Comparison of ENCODE assay signal across 24 mouse cellular contexts in genomic region chr8:105529271-105529670, GRCm38 (mm10). TPM values are rescaled to one million over a fixed set of nuclear protein-coding genes. Genes with fewer than 3 reads are reported as not detected.
DNase-seq lines count a peak whose midpoint lies in the region; ATAC-seq and TF ChIP-seq lines count a peak whose summit lies in the region.
"Had no signal": no experiment of that assay in that cellular context is flagged by ENCODE, and none has a peak within 500 bp of the region (broad histone marks: within the 10 kb centered on the region; RNA-seq: fewer than 3 reads in every experiment).

No protein-coding gene starts in this region.

- no peaks in the 10 kb centered on the region for H3K9me3 ChIP-seq in kidney, postnatal 0 days (replicated peaks; ENCODE audit: low read length)
- no peaks in the 10 kb centered on the region for H3K9me3 ChIP-seq in midbrain, embryonic 14.5 days (ENCODE audit: control insufficient read depth, low read length)
- H3K9me3 ChIP-seq in embryonic facial prominence, embryonic 10.5 days = no peaks in the 10 kb centered on the region
- H3K9me3 ChIP-seq: G1E; heart, embryonic 13.5 days; hindbrain, embryonic 13.5 days; midbrain, embryonic 13.5 days; neural tube, embryonic 13.5 days; stomach, embryonic 15.5 days had no signal

- 42% methylated on average over 3 of the region's 3 CpGs for WGBS in kidney, postnatal 0 days
- 85% methylated on average over 3 of the region's 3 CpGs for WGBS in midbrain, embryonic 14.5 days
- 91% methylated on average over 3 of the region's 3 CpGs for WGBS in embryonic facial prominence, embryonic 10.5 days

- 0 out of 2 replicates have a peak overlapping the region, but pooled peaks have one; percentile 6 for H3K27ac ChIP-seq in kidney, postnatal 0 days
- H3K27ac ChIP-seq in midbrain, embryonic 14.5 days (replicated peaks; ENCODE audit: low read depth, low read length) = no peak overlapping the region
- H3K27ac ChIP-seq in embryonic facial prominence, embryonic 10.5 days (replicated peaks) = no peak overlapping the region
- H3K27ac ChIP-seq: heart, embryonic 13.5 days; hindbrain, embryonic 13.5 days; midbrain, embryonic 13.5 days; neural tube, embryonic 13.5 days; stomach, embryonic 15.5 days had no signal

- no peaks in the 10 kb centered on the region for H3K27me3 ChIP-seq in kidney, postnatal 0 days (ENCODE audit: insufficient read depth, low read length)
- H3K27me3 ChIP-seq in midbrain, embryonic 14.5 days (ENCODE audit: control insufficient read depth, insufficient read depth, low read length) = no peaks in the 10 kb centered on the region
- no peaks in the 10 kb centered on the region for H3K27me3 ChIP-seq in embryonic facial prominence, embryonic 10.5 days (replicated peaks; ENCODE audit: low read depth, poor library complexity, severe bottlenecking)
- H3K27me3 ChIP-seq: heart, embryonic 13.5 days; hindbrain, embryonic 13.5 days; midbrain, embryonic 13.5 days; neural tube, embryonic 13.5 days; stomach, embryonic 15.5 days had no signal

- DNase-seq in adrenal gland, postnatal 10 days = peak; percentile 52
- DNase-seq in adrenal gland, adult 18-20 months (ENCODE audit: low spot score in 2 of 2) = no peak
- DNase-seq in kidney, adult 11 months = peak; percentile 39
- no peak for DNase-seq in kidney, adult 18-20 months
- peak; percentile 48 for DNase-seq in NIH3T3 (ENCODE audit: low read depth)
- DNase-seq in kidney, postnatal 0 days (ENCODE audit: low spot score) = peak; percentile 57
- no peak for DNase-seq in midbrain, embryonic 14.5 days
- no peak for DNase-seq in embryonic facial prominence, embryonic 10.5 days (ENCODE audit: low spot score)
- DNase-seq: cerebellum, adult 11-12 months; cerebellum, postnatal 14 days; layer of hippocampus, postnatal 36 days; right cerebral cortex, postnatal 25 days; thymus, adult 18-20 months; thymus, postnatal 4 days had no signal

- no peak overlapping the region for H3K9ac ChIP-seq in kidney, postnatal 0 days (ENCODE audit: low read depth, low read length)
- H3K9ac ChIP-seq in midbrain, embryonic 14.5 days (replicated peaks; ENCODE audit: low read length) = no peak overlapping the region
- H3K9ac ChIP-seq: heart, embryonic 13.5 days; midbrain, embryonic 13.5 days; neural tube, embryonic 13.5 days; stomach, embryonic 15.5 days had no signal

- H3K4me2 ChIP-seq in kidney, postnatal 0 days (ENCODE audit: low read length) = no peak overlapping the region
- no peak overlapping the region for H3K4me2 ChIP-seq in midbrain, embryonic 14.5 days (ENCODE audit: low read length)
- H3K4me2 ChIP-seq: heart, embryonic 13.5 days; hindbrain, embryonic 13.5 days; midbrain, embryonic 13.5 days; neural tube, embryonic 13.5 days; stomach, embryonic 15.5 days had no signal

- no peak for ATAC-seq in kidney, postnatal 0 days (replicated peaks; ENCODE audit: low FRiP score, low read depth)
- no peak for ATAC-seq in midbrain, embryonic 14.5 days (ENCODE audit: low FRiP score, low TSS enrichment)
- ATAC-seq: lung, postnatal 0 days; midbrain, embryonic 13.5 days had no signal

- no peak overlapping the region for H3K4me3 ChIP-seq in kidney, postnatal 0 days (replicated peaks; ENCODE audit: low read depth, low read length)
- H3K4me3 ChIP-seq in midbrain, embryonic 14.5 days (replicated peaks; ENCODE audit: low read depth, low read length) = no peak overlapping the region
- no peak overlapping the region for H3K4me3 ChIP-seq in embryonic facial prominence, embryonic 10.5 days
- H3K4me3 ChIP-seq: heart, embryonic 13.5 days; hindbrain, embryonic 13.5 days; midbrain, embryonic 13.5 days; neural tube, embryonic 13.5 days; stomach, embryonic 15.5 days had no signal

- peaks cover 13% of the 10 kb centered on the region; the same call in 1 of the 2 replicates for H3K36me3 ChIP-seq in kidney, postnatal 0 days (ENCODE audit: insufficient read depth, low read length)
- H3K36me3 ChIP-seq in midbrain, embryonic 14.5 days (ENCODE audit: control insufficient read depth, insufficient read depth, low read length) = peaks cover 57% of the 10 kb centered on the region
- H3K36me3 ChIP-seq in embryonic facial prominence, embryonic 10.5 days (replicated peaks) = peaks cover 38% of the 10 kb centered on the region

- H3K4me1 ChIP-seq in kidney, postnatal 0 days (replicated peaks; ENCODE audit: insufficient read depth, low read length) = peaks cover 19% of the 10 kb centered on the region; the same call in 1 of the 2 replicates
- no peaks in the 10 kb centered on the region for H3K4me1 ChIP-seq in midbrain, embryonic 14.5 days (ENCODE audit: control insufficient read depth, insufficient read depth, low read length)
- H3K4me1 ChIP-seq in embryonic facial prominence, embryonic 10.5 days = peaks cover 18% of the 10 kb centered on the region

- no peak for TF ChIP-seq CTCF in kidney, postnatal 0 days (IDR thresholded peaks at IDR 0.05; ENCODE audit: low read depth)

RNA-seq across cellular contexts. Expression of gene Hsd11b2, which starts 10.7 kb away (rescaled TPM):
- total RNA-seq in adrenal gland, postnatal 10 days (2021) = 1 to 10 TPM; 1.9 to 2.5 TPM
- under 1 TPM; 0.16 to 0.53 TPM for total RNA-seq in adrenal gland, adult 18-20 months (2021)
- polyA plus RNA-seq in kidney, postnatal 0 days (2015; fragmentation: Nextera tagmentation; extraction: Ambion mirVana) = 42.4 and 44.8 TPM in 2 replicates
- polyA plus RNA-seq in midbrain, embryonic 14.5 days (2014; fragmentation: Nextera tagmentation; extraction: Ambion mirVana) = 5.9 and 9.7 TPM in 2 replicates
- 18.8 and 22.2 TPM in 2 replicates for polyA plus RNA-seq in embryonic facial prominence, embryonic 10.5 days (2016; fragmentation: Nextera tagmentation; extraction: Ambion mirVana)
- total RNA-seq: G1E; granulocyte monocyte progenitor cell, adult 5-6 weeks; layer of hippocampus, adult 18-20 months; layer of hippocampus, postnatal 36 days; left cerebral cortex, postnatal 25 days had no signal
- polyA plus RNA-seq: G1E had no signal

RNA-seq across cellular contexts. Expression of gene Zdhhc1, which starts 32.6 kb away (rescaled TPM):
- total RNA-seq in adrenal gland, postnatal 10 days (2021) = 10 to 100 TPM; 15.1 to 18.4 TPM
- 10 to 100 TPM; 18.1 to 18.3 TPM for total RNA-seq in adrenal gland, adult 18-20 months (2021)
- polyA plus RNA-seq in kidney, postnatal 0 days (2015; fragmentation: Nextera tagmentation; extraction: Ambion mirVana) = 28.0 and 30.5 TPM in 2 replicates
- polyA plus RNA-seq in midbrain, embryonic 14.5 days (2014; fragmentation: Nextera tagmentation; extraction: Ambion mirVana) = 25.2 and 26.4 TPM in 2 replicates
- polyA plus RNA-seq in embryonic facial prominence, embryonic 10.5 days (2016; fragmentation: Nextera tagmentation; extraction: Ambion mirVana) = 19.2 and 20.5 TPM in 2 replicates

RNA-seq across cellular contexts. Expression of gene Atp6v0d1, which starts 36.6 kb away (rescaled TPM):
- 10 to 100 TPM; 92.8 to 94.0 TPM for total RNA-seq in adrenal gland, postnatal 10 days (2021)
- total RNA-seq in adrenal gland, adult 18-20 months (2021) = 100 to 1,000 TPM; 118 to 121 TPM
- polyA plus RNA-seq in kidney, postnatal 0 days (2015; fragmentation: Nextera tagmentation; extraction: Ambion mirVana) = 112 and 122 TPM in 2 replicates
- polyA plus RNA-seq in midbrain, embryonic 14.5 days (2014; fragmentation: Nextera tagmentation; extraction: Ambion mirVana) = 227 and 250 TPM in 2 replicates
- polyA plus RNA-seq in embryonic facial prominence, embryonic 10.5 days (2016; fragmentation: Nextera tagmentation; extraction: Ambion mirVana) = 64.7 and 64.9 TPM in 2 replicates

RNA-seq across cellular contexts. Expression of gene Tppp3, which starts 57.9 kb away (rescaled TPM):
- total RNA-seq in adrenal gland, postnatal 10 days (2021) = 100 to 1,000 TPM in 1 of 2 experiments, 10 to 100 TPM in 1; 67.9 to 106 TPM
- 10 to 100 TPM; 24.0 to 43.0 TPM for total RNA-seq in adrenal gland, adult 18-20 months (2021)
- polyA plus RNA-seq in kidney, postnatal 0 days (2015; fragmentation: Nextera tagmentation; extraction: Ambion mirVana) = 15.6 and 19.4 TPM in 2 replicates
- polyA plus RNA-seq in midbrain, embryonic 14.5 days (2014; fragmentation: Nextera tagmentation; extraction: Ambion mirVana) = 91.3 and 108 TPM in 2 replicates
- 35.7 and 48.8 TPM in 2 replicates for polyA plus RNA-seq in embryonic facial prominence, embryonic 10.5 days (2016; fragmentation: Nextera tagmentation; extraction: Ambion mirVana)
- total RNA-seq: G1E; granulocyte monocyte progenitor cell, adult 5-6 weeks had no signal
- polyA plus RNA-seq: G1E had no signal

Comparison
In these comparisons a context has a peak if more than half of its experiments do, and no peak if none do; other contexts are left out.
1. DNase-seq: peak in adrenal gland, postnatal 10 days (single experiment), kidney, adult 11 months (single experiment), NIH3T3 (single experiment) and kidney, postnatal 0 days (single experiment); none in adrenal gland, adult 18-20 months (0 of 2), kidney, adult 18-20 months (single experiment), midbrain, embryonic 14.5 days (single experiment) and embryonic facial prominence, embryonic 10.5 days (single experiment).